Mouse (Mus musculus) ES-Bruce4 (cell line): Measurements from ENCODE around the gene Tas2r119. TPM values are rescaled to one million over a fixed set of nuclear protein-coding genes. Genes with fewer than 3 reads are reported as not detected.

Experiments used
- H3K27ac ChIP-seq: 2 replicates; pipeline ENCODE4 v1.5.1; 2012; ENCODE audit warnings: low read length, inconsistent platforms; ENCODE audit not compliant: insufficient read depth
- H3K27me3 ChIP-seq: 2 replicates; pipeline ENCODE4 v1.6.1; 2012; ENCODE audit warnings: mild to moderate bottlenecking, low read length, inconsistent platforms; ENCODE audit not compliant: control insufficient read depth, poor library complexity, insufficient read depth, severe bottlenecking
- H3K36me3 ChIP-seq: 2 replicates; pipeline ENCODE4 v1.6.1; 2012; ENCODE audit warnings: inconsistent platforms, mild to moderate bottlenecking, low read length, moderate library complexity; ENCODE audit not compliant: control insufficient read depth, poor library complexity, insufficient read depth, severe bottlenecking
- H3K4me1 ChIP-seq: one replicate; pipeline ENCODE4 v1.8.1; 2011; ENCODE audit warnings: low read length; ENCODE audit not compliant: control insufficient read depth, insufficient read depth
- H3K4me3 ChIP-seq: 2 replicates; pipeline ENCODE4 v1.5.1; 2011; ENCODE audit warnings: low read depth, mild to moderate bottlenecking, low read length
- H3K9ac ChIP-seq: 2 replicates; pipeline ENCODE4 v1.6.1; 2012; ENCODE audit warnings: low read depth, mild to moderate bottlenecking, inconsistent platforms; ENCODE audit not compliant: poor library complexity, severe bottlenecking
- H3K9me3 ChIP-seq: replicated peaks from 2 replicates; pipeline ENCODE4 v1.6.1; 2012; ENCODE audit warnings: mild to moderate bottlenecking, low read length, inconsistent platforms; ENCODE audit not compliant: control insufficient read depth, poor library complexity, insufficient read depth, severe bottlenecking
- CTCF ChIP-seq: IDR thresholded peaks from one replicate; pipeline ENCODE4 v1.8.1; 2011; ENCODE audit warnings: low read depth, low read length
- EP300 ChIP-seq: IDR thresholded peaks from 2 replicates; pipeline ENCODE4 v1.6.1; 2011; ENCODE audit warnings: low read depth, low read length; ENCODE audit not compliant: insufficient read depth
- POLR2A ChIP-seq: IDR thresholded peaks from one replicate; pipeline ENCODE4 v1.8.1; 2011; ENCODE audit warnings: low read length; ENCODE audit not compliant: insufficient read depth
- polyA plus RNA-seq: library from polyadenylated mRNA; stranded (reverse); fragments of >200 nt; gene quantifications from 2 replicates; pipeline ENCODE4 v1.2.4, GENCODE M21; 2011; ENCODE audit warnings: low read depth; ENCODE audit not compliant: missing spikeins, insufficient read depth, insufficient read length

Tas2r119 gene
- polyA plus RNA-seq: not detected in 2 replicates

DNA sequence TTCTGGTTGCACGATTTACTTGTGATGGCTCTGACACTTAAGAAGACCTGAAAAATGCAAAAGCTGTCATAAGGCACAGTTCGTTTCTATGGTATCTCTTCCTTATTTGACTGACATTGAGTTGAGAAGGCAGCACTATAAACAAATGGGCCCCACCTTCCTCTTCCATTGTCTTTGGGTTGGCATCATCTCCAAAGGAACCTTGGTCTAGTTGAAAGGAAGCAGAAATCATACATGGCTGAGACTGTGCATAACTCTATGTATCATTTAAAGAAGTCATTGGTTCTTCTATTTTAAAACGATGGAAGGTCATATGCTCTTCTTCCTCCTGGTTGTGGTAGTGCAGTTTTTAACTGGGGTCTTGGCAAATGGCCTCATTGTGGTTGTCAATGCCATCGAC lies at the start of gene Tas2r119:
Tas2r119 (plus strand) TSS at position 301 of the 400 bp plus-strand sequence.
- TF ChIP-seq CTCF: no peak
- no peak for TF ChIP-seq POLR2A
- no peak for TF ChIP-seq EP300
- Histone ChIP-seq H3K27me3 (no peaks in the 10 kb centered on the region), H3K4me1 (no peaks in the 10 kb centered on the region), H3K4me3 (no peak within 1 kb of the TSS), H3K9me3 (no peaks in the 10 kb centered on the region), H3K27ac (no peak within 1 kb of the TSS), H3K36me3 (no peaks in the 10 kb centered on the region), H3K9ac (no peak within 1 kb of the TSS)

DNA sequence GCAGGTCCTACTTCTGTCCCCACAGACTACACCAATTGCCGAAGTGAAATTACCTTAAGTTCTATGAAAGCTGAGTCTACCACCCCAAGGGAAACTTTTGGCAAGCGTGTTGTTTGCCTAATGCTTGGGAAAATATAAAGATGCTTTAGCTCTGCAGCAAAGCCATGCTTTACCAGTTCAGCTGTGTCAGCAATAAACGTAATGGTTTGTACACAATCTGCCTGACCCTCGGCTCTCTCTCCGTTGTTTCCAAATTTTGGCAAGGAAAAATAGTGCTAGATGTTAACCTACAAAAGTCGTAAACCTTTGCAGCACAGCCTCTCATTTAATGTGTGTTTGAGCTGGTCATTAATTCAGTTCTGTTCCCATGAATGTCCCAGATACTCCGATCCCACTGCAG lies 44.8 kb upstream of the Tas2r119 start:
- no peaks in the 10 kb centered on the region for H3K27me3 ChIP-seq
- H3K4me1 ChIP-seq: no peaks in the 10 kb centered on the region
- H3K9ac ChIP-seq: no peak overlapping the region
- no peak overlapping the region for H3K27ac ChIP-seq
- no peaks in the 10 kb centered on the region for H3K9me3 ChIP-seq
- no peak for TF ChIP-seq POLR2A
- no peaks in the 10 kb centered on the region for H3K36me3 ChIP-seq
- H3K4me3 ChIP-seq: no peak overlapping the region

DNA sequence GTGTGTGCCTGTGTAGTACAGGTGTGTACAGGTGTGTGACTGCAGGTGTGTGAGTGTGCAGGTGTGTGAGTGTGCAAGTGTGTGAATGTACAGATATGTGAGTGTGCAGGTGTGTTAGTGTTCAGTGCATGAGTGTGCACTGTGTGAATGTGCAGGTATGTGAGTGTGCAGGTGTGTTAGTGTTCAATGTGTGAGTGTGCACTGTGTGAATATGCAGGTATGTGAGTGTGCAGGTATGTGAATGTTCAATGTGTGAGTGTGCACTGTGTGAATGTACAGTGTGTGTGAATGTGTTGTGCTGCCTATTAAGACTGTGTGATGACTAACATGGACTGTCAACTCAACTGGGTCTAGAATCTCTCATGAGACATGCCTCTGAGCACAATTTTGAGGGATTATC lies 35.4 kb upstream of the Tas2r119 start:
- Histone ChIP-seq H3K27ac (no peak overlapping the region), H3K36me3 (no peaks in the 10 kb centered on the region), H3K4me3 (no peak overlapping the region), H3K9ac (no peak overlapping the region), H3K9me3 (no peaks in the 10 kb centered on the region), H3K27me3 (no peaks in the 10 kb centered on the region), H3K4me1 (no peaks in the 10 kb centered on the region)
- TF ChIP-seq POLR2A (no peak), CTCF (no peak), EP300 (no peak)

DNA sequence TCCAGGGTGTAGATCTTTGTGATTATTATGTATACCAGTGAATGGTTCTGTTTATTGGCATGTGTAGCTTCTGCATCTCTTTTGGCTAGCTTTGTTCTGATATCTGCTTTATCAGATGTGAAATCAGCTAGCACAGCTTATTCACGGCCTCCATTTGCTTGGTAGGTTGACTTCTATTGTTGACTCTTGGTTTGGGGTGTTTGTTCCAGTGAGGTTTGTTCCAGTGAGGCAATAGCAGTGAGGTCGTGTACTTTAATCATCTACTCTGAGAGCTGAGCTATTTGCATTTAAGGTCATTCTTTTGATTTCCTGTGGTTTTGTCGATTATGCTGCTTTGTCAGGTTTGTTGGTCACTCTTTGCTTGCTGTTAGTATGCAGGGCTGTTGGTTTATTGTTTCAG lies 32.8 kb upstream of the Tas2r119 start:
- Histone ChIP-seq H3K9me3 (no peaks in the 10 kb centered on the region), H3K27me3 (no peaks in the 10 kb centered on the region), H3K27ac (no peak overlapping the region), H3K4me3 (no peak overlapping the region), H3K36me3 (no peaks in the 10 kb centered on the region), H3K4me1 (no peaks in the 10 kb centered on the region), H3K9ac (no peak overlapping the region)
- TF ChIP-seq CTCF: no peak
- TF ChIP-seq POLR2A: no peak
- no peak for TF ChIP-seq EP300

DNA sequence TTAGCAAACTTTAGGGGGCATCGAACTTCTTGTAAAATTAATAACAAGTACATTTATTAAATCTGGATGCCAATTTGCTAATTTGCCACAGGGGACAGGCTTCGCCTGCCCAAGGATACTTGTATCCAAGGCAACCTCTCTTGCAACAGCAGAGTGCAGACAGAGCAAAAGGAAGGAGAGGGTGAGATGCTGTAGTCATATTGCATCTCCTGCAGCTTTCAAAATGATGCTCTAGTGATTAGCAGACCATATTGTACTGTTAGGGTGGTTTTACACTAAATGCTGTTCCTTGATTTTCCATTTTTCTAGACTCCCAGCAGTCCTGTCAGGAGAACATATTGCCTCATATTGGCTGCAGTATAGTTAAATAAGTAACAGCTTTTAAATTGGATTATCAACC lies 23.7 kb upstream of the Tas2r119 start:
- H3K36me3 ChIP-seq: no peaks in the 10 kb centered on the region
- TF ChIP-seq POLR2A (no peak), CTCF (no peak), EP300 (no peak)
- no peaks in the 10 kb centered on the region for H3K27me3 ChIP-seq
- H3K4me3 ChIP-seq: no peak overlapping the region
- H3K27ac ChIP-seq: no peak overlapping the region
- no peak overlapping the region for H3K9ac ChIP-seq
- no peaks in the 10 kb centered on the region for H3K9me3 ChIP-seq
- H3K4me1 ChIP-seq: no peaks in the 10 kb centered on the region

DNA sequence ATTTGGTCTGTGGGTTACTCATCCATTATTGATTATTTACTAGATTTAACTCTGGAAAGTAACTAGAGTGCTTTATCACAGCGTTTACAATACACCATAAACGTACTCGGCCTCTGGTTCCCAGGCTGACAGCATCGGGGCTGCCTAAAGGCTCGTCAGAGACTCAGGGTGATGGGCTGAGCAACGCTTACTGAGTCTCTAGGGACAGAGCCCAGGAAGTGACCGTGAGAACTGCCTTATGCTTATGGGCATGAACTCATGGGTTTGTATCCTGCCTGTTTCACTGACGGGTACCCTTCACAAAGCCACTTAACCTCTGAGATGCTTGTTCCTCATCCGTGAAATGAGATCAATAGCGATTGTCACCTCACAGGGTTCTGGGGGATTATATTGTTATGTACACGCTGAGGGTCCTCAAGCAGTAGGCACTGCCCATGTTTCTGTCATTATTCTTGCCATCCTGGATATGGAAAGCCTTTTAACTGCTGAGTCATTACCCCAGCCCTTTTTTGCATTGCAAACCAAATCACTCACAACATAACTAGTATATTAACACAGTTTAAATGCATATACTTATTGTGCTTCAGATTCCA lies 23.1 kb upstream of the Tas2r119 start:
- Histone ChIP-seq H3K4me1 (no peaks in the 10 kb centered on the region), H3K36me3 (no peaks in the 10 kb centered on the region), H3K27ac (no peak overlapping the region), H3K4me3 (no peak overlapping the region), H3K9me3 (no peaks in the 10 kb centered on the region), H3K9ac (no peak overlapping the region), H3K27me3 (no peaks in the 10 kb centered on the region)
- TF ChIP-seq EP300 (no peak), CTCF (no peak), POLR2A (no peak)
